Mouse (Mus musculus) embryo, embryonic 11.5 days (tissue): ENCODE results near the gene Nfib.

Source experiments
- DNase-seq: peaks from one replicate; pipeline ENCODE4 v3.0.0-alpha.2; 2012; ENCODE audit warnings: low read depth, low spot score

Gene Nfib

DNA sequence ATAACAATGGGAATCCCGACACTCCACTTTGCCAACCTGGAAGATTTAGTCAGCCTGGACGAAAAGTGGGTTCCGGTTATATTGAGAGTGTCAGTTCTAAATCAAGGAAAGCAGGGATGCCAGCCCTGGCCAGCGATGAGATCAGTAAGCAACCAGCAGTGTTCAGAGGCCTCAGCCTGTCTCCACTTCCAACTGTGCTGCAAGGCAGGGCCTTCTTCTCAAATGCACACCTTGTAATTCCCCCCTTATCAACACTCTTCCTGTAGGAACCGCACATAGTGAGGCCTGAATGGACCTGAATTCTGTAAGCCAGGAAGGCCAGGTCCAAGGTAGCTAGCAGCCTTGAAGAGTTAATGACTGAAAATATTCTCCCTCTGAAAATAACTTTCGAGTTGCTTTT is 239.4 kb downstream of the Nfib start:
- no peak for DNase-seq

DNA sequence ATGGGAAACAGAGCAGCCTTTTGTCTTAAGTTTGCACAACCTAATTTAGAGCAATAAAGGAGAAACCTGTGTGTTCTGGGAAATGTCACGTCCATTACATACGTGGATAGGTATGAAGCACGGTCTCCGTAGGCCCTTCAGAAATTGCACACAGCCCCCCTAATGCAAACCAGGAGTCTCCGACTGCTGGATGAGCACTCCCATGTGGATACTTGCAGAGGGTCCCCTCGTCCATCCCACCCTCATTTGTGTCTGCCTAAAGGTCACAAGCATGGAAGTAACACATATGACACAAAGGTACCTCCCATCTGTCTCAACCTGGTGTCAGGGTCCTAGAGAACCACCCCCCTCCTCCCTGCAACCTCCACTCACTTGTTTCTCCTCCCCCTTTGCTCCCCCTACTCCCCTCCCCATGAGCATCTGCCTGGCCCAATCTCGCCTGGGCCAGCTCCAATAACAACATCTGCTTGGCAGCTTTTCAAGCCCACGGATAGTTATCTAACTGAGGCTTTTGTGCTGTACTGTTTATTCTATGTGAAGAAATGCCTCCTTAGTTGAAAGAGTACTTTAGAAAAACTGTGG is 241.4 kb downstream of the Nfib start:
- DNase-seq = peak; percentile 26

DNA sequence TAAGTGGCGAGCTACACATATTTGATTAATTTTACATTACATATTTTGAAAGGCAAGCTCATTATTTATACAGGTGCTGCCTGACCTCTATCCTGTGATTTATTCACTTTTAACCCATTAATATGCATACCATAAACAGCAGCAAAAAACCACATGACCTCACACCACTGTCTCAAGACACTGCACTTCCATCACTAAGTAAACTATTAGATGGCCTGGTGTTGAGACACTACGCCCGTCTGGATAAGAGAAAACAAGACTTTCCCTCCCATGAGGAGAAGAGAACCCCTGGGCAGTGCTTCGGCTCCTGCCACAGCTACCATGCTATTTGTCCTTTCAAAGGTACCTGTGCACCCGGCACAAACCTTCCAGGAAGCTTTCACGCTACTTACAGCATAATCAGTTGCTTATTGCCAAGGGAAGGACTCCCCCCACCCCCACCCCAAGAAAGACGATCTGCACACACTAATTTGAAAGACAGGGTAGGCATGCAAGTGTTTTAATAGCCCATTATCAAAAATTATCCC is 242.3 kb downstream of the Nfib start:
- DNase-seq = no peak

DNA sequence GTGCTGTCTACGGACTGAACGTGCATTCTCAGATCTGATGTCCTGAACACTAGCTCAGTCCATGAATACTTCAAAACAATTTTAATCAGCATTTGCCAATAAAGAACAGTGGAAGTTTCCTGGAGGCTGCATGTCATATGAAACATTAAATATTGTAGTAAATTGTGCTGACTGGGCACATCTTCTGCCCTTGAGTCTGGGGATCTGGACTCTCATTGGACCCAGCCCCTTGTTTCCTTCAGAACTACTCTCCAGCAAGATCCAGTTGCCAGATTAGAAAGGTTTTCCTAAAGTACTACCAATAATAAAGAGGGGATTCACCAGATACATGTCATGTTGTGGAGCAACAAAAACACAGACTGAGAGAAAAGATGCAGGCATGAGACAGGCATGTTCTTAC is 243.9 kb downstream of the Nfib start:
- DNase-seq = no peak

DNA sequence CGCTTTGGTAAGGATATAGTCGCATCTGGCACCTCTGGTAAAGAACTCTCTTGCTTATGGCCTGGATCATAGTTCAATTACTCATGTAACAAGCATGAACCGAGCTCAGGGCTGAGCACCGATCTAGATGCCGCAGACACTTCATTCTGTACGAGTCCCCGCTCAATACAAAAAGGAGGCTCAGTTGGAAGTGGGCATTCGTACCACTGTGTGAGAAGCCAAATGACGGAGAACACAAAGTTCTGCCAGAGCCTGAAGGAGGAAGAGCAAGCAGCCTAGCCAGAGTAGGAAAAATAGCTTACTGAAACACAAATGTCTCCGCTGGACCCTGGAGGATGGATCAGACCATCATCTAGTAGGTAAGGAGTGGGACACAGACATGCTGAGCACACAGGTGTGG is 246.7 kb downstream of the Nfib start:
- DNase-seq = no peak

DNA sequence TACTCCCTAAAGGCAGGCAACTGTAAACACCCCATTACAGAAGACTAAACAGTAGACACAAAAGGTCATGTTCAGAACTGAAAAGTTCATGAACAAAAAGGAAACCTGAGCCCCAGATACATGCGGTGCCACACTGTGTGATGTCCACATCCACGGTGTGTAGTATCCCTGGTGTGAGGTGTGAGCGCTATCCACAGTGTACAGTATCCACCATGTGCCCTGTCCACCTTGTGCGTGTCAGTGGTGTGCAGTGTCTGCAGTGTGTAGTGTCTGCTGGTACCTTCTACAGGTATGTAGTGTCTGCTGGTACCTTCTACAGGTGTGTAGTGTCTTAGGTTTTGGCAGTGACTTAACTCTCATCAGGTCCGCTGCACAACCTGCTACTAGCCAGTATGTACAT is 248.6 kb downstream of the Nfib start:
- no peak for DNase-seq

DNA sequence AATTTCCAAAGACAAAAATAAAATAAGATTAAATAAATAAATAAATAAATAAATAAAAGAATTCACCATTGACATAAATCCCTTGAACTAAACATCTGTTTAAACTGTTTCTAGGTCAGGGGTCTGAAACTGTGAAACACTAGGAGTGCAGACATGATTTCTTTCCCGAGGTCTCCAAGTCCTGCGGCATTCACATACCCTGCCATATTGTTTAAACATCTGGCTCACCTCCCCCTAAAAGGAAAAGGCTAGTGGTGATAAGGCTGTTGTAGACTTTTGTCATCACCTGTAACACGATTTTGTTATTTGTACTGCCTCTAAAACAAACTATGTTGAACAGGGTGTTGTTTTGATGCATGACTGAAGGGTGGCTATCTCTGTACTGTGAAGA is 249.2 kb downstream of the Nfib start:
- no peak for DNase-seq

DNA sequence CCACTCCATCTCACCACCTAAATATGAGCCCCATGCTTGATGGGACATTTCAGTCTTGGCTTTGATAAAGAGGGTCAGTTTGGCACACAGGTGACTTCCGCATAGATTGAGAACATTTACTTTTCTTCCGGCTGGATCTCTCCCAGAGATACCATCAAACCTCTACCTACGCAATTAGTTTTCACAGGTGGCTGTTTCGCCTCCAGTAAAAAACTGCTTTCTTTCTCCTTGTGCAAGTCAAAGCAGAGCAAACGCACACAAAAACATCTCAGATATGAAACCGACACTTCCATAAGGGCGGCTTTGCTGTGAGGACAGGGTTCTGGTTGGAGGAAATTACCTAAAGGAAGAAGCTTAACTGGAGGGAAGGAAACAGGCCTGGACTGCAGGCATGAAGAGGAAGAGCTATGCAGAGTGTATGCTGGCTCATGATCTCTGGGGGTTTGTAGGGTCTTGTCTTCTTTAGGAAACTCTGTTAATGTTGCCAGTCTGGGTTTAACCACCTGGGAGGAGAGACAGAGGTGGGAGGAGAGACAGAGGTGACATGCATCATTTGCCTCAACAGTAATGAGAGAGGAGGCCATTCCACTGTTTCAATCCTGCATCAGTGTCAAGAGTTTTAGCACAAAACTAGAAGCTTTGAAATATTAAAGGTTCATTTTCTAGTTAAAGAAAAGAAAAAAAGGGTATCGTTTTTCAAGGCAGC is 249.8 kb downstream of the Nfib start:
- no peak for DNase-seq

DNA sequence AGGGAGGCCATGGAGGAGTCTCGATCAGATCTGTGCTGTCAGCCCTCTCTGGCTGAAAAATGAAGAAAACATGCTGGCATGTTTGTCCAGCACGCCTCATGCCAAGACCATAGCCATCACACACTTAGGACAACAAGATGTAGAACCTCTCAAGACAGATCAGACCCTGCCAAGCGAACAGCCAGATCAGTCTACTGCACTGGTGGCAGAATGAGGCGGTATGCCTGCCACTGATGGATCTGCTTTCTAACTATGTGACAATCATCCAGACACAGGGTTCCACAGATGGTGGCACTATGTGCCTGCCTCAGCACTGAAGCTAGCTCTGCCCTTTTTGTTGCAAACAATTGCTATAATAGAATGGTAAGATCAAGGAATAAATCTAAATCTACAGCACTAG is 250.6 kb downstream of the Nfib start:
- DNase-seq = no peak

DNA sequence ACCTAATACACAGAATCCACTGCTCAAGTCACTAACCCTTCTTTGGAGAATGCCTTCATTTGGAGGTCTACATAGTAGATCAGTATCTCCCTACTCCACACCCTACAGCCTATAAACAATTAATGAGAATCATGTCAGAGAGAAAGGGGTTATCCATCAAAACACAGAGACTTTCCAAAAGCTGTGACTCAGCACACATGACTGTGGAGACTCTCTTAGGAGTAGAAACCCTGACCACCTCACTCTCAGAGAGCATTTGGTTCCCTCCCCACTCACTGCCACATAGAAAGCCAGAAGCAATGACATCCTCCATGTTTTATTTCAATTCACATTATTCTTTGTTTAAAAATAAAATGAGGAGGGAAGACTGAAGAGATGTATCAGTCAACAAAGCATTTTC is 252.2 kb downstream of the Nfib start:
- no peak for DNase-seq

DNA sequence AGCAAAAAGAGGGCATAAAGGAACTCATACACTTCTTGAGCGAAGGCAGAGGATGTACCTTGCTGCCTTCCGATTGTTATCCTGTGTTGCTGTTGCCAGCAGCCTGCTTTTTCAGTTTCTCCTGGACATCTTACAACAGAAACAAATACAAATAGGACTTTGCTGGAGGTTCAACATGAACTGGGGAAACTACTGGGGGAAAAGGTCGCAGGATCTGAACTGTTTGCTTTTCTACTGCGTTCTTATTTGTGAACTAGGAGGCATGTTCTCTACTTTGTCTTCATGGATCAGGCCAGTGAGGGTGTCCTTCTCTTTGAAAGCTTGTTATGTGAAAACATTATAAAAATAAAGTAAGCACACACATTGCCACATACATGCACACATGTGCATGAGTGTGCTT is 252.6 kb downstream of the Nfib start:
- DNase-seq = no peak

DNA sequence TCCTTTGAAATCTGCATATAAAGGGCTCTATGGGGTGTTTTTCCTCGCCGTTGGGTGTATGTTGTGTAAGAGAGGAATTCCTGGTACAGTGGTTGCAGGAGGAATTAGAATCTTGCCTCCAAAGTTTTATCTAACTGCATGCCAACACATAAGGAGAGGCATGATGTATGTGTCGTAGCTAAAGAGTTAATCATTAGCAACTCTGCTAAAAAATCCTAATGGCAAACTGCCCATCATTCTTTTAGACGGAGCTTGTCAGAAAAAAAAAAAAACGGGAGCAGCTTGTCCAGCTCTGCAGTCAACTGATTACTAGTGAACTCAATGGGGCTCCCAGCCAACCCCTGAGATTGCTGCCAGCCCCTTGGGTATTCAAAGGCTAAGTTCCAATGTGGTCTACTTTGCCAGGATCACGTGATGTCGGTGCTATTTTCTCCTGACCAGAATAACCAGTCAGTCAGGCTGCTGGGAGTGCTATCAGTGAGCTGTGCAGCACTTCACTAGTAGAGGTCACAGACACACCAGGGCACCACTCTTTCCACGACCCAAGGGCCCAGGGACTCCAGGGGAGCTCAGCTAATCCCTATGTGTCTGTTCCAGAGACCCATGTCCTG is 258.4 kb downstream of the Nfib start:
- no peak for DNase-seq

DNA sequence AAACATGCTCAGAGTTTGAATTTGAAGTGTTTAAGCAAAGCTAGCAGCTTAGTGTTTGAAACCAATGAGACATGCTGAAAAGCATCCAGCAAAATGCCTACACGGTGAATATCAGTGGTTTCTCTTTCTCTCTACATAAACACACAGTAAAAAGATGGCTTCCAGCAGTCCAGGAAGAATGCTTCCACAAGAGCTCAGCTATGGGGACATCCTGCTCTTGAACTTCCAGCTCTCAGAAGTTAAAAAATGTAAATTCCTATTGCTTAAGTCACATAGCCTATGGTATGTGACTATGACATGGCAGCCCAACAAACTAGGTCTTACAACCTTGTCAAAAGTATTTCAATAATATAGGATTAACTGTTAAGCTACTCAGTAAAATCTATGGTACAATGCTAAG is 261.5 kb downstream of the Nfib start:
- no peak for DNase-seq

DNA sequence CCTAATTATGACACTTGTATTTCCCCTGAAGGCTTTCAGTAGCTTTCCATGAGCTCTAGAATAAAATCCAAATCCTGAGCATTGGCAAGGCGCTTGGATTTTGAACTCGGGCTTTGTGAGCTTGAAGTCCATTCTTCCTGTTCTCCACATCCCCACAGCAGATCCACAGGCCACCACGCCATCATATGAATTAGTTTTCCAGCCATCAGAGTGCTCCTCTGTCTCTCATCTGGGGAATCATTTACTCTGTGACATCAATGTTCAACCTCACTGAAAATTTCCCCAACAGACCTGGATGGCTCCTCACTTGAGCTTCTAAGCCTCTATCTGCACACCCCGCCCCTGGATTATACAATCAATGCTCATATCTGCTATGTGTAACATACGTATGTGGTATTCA is 262.1 kb downstream of the Nfib start:
- DNase-seq = no peak

DNA sequence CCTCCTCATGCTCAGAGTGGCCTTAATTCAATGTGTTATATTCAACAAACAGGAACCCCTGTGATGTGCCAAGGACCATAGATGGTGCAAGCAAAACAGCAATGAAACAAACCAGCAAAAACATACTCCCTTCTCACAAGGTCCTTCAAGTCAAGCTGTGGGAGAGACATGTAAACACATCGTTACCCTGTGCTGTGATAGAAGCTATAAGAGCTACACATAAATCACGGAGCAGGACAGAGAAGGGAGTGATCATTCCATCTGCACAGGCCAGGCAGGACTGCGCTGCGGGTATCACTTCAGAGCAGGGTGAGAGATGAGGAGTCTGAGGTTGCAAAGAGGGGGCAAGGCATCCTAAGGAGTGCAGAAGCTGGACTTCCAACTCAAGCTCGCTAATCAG is 262.5 kb downstream of the Nfib start:
- DNase-seq = no peak

DNA sequence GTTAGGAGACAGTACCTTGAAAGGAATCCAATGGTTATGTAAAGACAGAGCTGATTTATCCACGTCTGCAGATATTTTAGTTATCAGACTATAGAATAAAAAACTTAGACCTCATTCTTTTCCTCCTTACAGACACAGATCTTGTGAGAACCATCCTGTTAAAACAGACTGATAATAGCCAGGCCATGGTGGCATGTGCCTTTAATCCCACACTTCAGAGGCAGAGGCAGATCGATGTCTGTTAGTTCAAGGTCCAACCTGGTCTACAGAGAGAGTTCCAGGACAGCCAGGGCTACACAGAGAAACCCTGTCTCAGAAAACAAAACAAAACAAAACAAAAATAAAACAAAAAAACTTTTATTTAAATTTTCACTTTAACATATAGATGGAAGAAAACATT is 264.9 kb downstream of the Nfib start:
- no peak for DNase-seq

DNA sequence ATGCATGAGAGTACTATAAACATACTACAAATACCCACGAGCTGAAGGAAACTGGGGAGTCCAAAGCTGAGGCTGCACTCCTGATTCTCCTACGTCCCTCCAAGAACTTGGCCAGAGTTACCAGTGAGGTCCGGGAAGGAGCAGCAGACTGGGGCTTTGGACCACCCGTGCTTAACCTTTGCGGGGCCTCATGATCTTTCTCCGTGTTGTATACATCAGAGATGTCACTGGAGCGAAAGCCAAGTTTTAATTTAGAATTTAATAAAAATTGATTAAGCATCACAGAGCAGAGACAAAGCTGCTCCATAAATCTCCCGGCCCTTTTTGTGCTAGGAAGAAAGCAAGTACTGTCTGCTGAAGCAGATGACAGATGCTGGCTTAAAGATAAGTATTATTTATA is 265.7 kb downstream of the Nfib start:
- no peak for DNase-seq

DNA sequence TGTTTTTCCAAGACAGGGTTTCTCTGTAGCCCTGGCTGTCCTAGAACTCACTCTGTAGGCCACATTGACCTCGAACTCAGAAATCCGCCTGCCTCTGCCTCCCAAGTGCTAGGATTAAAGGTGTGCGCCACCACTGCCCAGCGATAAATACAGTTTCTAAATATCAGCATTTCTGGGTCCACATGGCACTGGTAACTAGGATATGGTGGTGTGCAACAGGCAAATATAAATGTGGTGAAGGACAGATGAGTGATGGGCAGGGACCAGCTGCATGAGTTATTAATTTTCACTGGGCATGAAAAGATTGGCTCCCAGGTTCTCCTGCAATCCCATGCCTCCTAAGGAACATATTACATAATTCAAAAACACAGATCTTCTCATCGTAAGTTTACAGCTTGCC is 266.9 kb downstream of the Nfib start:
- DNase-seq = no peak

DNA sequence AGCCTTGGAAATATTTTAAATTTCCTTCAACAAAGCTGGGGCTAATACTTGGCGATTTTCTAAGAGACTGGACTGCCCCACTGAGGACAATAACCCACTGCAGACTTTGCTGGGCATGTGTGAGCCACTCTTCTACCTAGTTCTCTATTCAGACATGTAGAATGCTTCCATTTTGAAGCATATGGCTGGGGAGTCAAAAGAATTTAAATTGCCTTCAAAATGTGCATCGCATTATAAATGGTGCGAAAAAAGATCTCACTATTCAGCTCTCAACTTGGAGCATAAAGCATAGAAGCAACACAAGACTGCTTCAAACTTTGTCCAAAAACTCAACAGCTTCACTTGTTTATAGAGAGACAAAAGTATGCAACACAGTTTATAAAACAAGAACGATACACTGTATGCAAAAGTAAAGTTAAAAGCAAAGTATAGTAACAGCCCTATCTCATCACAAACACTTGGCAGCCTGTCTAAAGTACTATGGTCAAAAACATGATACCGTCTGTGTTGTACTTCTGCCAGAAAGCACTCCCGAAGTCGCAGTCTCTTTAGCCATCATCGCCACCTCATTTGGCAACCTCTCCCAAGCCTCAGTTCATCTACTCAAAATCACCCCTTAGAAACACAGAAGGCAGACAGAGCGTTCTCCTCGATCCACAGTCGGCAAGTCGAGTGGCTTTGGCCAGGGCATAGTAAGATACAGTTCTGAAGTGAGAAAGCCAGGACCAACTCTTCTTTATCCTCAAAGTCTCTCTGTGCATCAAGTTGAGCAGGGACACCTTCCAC is 267.8 kb downstream of the Nfib start:
- DNase-seq = no peak

DNA sequence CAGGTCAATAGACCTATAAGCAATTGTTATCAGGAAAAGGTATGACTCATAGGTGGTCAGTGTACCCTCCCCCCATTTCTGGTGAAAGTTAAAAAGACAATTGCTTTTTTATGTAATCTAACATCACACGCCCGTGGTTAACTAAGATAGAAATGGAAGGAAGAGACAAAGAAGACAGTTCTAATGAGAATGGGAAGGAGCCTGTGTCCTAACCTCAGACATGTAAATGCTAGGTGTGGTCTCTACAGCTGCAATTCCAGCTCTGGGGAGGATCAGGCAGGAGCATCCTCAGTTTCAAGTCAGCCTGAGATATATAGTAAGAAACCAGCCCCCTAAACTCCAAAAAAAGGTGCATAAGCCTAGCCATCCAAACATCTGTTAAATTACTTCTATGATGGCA is 268.9 kb downstream of the Nfib start:
- no peak for DNase-seq

DNA sequence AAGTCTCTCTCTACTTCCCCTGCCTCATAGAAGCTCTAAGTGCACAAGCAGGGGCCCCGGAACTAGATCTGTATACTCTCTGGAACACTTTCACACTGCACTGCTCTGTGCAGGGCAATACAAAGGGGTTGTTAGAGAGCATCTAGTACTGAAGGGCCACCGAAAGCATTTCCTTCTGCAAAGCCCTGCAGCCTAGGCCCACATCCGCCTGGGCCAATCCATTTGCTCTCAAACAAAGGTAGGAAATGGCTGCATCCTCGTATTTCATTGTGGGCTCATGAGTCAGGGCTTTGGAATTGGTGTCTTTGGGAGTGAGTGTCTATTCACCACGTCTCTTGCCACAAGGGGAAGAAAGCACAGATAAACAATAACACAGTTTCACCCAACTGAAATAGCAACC is 269.8 kb downstream of the Nfib start:
- DNase-seq = no peak

DNA sequence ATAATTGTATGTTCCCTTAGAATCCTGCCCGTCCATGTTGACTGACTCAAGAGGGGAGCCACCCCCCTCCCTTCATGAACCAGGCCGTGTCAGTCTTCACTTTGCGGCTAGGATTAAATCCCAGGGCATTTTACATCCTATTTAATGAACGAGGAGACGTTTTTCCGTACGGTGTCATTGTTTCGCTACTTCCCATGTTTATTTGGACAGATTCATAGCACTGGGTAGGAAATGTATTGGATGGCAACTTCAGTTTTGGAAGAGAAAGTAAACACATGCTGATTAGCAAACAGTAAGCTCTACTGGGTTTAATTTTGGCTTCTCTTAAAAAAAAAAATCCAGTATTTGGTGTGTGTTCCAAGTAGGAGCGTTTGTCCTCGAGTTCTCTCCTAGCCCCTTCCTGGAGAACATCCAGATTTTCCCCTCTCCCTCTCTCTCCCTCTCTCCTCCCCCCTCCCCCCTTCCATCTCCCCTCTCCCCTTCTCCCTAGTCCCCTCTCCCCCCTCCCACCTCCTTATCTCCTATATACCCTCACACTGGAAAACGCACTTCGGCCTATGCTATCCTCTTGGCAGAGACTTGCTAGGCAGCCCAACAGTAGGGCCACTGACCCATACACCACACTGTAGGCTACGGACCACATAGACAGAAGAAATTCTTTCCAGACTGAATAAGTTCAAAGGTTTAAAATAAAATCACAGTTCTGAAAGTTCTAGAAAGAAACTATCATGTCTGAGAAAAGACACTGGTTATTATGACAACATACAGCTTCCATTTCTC is 271.4 kb downstream of the Nfib start:
- no peak for DNase-seq
